Mouse (Mus musculus): ENCODE measurements at regions not wholly inside any gene's neighbourhood (a gene's known extent, or its start where the extent isn't known, plus 50 kb on each side); places are given as distances from the start of the nearest gene placed in this dataset.

GRCm38 (mm10) chr9:26247669-26248068 is 485.9 kb upstream of the B3gat1 start:
- DNase-seq (ENCODE audit: low read depth, low spot score): peak; percentile 68

DNA sequence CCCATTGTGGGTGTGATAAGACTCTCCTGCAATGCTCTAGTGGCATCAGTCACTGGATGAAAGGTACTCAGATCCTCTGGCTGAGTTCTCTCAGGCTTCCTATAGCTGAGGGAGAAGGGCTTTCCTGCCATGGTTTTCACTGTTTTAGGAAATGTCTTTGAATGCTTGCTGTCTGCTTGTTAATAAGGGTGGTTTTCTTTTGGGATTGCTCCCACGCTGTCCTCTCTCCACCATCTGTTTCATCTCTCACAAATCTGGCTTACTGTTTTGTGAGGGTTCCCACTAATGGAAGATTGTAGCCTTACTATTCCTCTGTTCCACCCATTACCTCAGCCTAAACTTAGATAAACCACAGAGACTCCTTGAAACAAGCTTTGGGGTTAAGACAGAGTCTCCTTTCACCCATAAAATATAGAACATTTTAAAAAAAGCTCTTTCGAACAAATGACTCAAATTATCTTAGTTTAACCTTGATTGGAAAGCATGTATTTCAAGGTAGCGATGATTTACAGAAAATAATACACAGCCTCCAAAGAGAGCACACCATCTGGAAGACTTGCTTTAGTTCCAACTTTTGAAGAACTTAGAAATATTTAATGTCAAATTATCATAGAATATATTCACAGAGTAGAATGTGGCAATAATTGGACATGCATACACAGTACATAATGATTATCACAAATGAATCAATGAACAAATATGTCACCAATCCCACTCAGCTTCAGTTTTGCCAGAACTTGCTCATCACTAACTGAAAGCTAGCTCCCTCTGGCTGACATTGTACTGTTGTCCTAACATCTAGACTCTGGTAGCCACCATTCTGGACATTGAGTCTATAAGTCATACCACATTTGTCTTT is 468.4 kb upstream of the B3gat1 start:
- DNase-seq (ENCODE audit: low read depth, low spot score): peak; percentile 86
